Mouse (Mus musculus): ENCODE measurements at regions not wholly inside any gene's neighbourhood (a gene's known extent, or its start where the extent isn't known, plus 50 kb on each side); places are given as distances from the start of the nearest gene placed in this dataset.

GRCm38 (mm10) chr5:119350325-119350915 lies 320.0 kb upstream of the Tbx3 start:
- DNase-seq (ENCODE audit: low spot score in 2 of 2) = no peak

DNA sequence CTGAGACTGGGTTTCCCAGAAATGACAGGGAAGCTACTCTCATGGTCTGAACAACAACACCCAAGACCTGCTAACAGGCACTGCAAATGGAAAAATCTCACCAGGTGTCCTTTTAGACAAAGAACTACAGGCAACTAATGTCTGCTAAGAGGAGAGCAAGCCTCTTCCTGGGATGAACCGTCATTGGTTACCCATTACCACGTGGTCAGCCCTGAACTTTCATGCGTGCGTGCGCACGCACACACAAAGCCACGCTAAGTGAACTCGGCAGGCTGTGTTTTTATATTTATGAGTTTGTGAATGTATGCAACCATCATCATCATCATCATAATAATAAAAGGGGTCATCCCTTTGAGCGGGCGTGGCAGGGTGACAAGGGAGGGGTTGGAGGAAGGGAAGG lies 315.0 kb upstream of the Tbx3 start:
- no peak for DNase-seq (ENCODE audit: low spot score in 2 of 2)

GRCm38 (mm10) chr5:119356051-119356450 lies 314.4 kb upstream of the Tbx3 start:
- DNase-seq (ENCODE audit: low spot score in 2 of 2) = no peak

DNA sequence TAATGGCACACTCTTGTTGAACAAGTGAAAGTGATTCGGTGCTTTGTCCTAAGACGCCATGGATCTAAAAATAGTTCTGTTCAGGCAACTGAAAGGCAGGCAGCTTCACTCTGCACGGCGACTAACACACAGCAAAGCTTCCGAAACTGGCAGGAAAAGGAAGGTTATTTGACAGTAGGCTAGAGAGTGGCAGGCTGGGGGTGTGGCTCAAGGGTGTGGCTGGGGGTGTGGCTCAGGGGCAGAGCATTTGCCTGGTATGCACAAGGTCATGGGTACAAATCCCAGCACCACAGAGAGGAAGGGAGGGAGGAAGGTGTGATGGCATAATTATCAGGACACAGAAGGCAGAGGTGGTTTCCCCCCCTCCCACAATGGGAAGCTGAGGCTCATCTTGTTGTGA lies 310.8 kb upstream of the Tbx3 start:
- peak in 1 of 2 experiments; percentile 23 for DNase-seq (ENCODE audit: low spot score in 2 of 2)

GRCm38 (mm10) chr5:119360351-119360750 lies 310.1 kb upstream of the Tbx3 start:
- no peak for DNase-seq (ENCODE audit: low spot score in 2 of 2)

- no peak for DNase-seq (ENCODE audit: low spot score in 2 of 2)
Observed at GRCm38 (mm10) chr5:119361406-119362044, 308.9 kb upstream of the Tbx3 start.

DNA sequence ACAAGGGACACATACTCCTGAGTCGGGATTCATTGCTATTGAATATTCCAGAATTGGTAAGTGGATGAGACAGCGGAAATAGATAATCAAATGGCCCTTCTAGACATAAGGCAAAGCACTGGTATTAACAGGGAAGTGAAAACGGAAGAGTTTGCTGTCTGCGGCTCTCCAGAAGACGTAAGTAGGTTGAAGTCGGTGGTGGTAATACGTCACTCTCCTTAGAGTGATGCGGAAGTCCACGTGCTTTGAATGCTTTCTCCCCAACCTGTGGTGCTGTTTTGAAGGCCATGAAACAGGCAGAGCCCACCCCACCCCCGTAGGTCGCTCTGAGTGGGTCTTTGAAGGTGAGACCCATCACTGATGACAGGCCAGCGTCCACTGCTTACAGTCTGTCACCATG lies 308.0 kb upstream of the Tbx3 start:
- DNase-seq (ENCODE audit: low spot score in 2 of 2) = peak; percentile 31 to 37

DNA sequence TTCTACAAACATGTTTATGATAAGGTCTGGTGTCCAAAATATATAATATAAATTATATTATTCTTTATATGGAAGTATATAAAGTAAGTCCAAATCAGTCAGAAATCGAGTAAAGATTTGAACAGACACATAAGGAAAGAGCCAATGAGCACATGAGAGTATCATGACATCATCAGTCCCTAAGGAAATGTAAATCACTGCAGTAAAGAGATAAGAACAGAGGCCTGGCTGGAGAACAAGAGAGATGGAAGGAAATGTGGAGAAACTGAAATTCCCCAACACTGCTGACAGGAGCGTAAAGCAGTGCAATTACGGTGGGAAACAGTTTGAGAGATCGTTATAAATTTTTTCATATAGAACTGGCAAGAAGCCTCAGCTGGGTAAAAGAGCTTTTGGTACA lies 306.2 kb upstream of the Tbx3 start:
- DNase-seq (ENCODE audit: low spot score in 2 of 2) = no peak

DNA sequence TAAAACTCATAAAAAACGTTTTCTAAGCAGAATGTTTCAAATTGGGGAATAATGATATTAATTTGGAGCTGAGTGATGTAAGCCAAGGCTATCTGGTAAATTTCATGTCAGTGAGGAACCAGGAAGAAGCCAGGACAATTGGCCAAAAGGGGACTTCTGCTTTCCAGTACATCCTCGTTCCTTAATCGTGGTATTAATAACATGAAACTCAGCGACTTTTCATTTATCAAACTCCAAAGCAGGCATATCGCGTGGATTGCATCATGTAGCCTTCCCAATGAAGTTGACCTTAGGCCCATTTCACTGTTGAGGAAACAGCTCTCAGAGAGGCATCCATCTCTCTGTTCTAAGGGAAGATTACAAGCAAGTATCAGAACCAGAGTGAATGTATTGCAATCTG lies 305.3 kb upstream of the Tbx3 start:
- DNase-seq (ENCODE audit: low spot score in 2 of 2) = no peak

DNA sequence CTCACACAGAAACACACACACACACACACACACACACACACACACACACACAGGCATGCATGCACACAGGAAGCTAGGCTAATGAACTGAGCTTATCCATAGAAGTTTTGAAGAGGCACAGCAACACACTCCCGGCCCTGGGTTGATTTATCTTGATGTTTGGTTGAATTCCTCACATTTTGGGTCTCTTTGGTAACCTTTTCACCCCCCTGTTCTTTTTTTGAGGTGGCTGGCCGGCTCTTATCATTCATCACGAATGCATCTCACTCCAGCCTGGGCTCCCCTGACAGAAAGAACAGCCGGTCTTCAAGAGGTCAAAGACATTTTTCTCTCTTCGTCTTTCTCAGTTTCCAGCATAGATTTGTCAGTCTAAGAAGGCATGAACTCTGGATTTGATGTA lies 304.2 kb upstream of the Tbx3 start:
- no peak for DNase-seq (ENCODE audit: low spot score in 2 of 2)

GRCm38 (mm10) chr5:119370481-119370880 lies 300.0 kb upstream of the Tbx3 start:
- no peak for DNase-seq (ENCODE audit: low spot score in 2 of 2)

DNA sequence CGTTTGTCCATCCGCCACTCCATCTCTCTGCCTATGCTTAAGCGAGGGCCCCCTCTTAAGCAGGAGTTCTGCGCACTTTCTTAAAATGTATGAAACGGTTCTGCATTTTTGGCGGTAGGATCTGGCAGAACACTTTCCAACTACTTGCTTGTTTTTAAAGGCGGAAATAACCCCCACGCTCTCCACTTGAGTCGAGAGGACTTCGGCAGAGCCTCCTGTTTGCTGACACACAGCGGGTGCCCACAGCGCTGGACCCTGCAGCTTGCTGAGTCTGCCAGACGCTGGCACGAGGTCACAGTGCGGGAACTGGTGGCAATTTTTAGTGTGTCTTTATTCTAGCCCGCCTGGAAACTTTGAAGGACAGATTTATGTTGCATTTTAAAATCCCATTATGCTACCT lies 299.5 kb upstream of the Tbx3 start:
- DNase-seq (ENCODE audit: low spot score in 2 of 2) = no peak

DNA sequence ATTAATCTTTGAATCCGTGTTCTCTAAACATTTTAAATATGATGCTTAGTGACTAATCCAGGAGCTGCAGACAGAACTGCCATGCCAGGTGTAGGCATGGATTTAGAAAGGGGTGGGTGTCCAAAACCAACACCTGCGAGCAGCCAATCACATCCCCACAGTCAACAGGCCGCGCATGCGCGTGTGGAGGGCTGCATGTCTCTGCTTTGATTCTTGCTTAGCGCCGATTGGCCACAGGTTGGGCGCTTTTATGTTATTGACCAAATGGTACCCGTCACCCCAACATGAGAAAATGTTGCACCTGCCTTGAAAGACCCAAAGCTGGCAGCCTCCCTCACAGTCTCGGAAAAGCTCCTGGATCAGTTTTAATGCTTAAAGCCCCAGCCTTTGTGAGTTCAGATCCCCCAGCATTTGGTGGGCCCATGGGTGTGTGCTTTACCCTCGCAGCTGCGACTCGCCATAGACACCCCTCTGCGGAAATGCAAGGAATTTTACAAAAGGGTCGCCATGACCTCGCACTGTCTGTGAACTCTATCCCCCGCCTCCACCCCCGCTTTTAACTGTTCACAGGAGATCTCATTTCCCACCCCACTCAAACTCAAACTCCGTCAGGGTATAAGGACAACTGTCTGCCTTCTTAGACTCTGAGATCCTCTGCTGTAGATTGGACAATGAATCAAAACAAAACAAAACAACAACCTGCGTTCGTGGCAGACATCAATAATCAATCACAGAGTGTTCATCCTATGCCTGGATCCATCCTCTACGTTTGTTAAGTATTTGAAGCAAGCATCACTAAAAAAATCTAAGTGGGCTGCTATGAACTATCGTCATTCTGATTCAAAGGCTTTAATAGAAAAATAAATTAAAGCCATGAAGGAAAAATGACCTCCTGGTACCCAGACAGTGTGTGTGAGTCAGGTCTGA lies 296.4 kb upstream of the Tbx3 start:
- DNase-seq (ENCODE audit: low spot score in 2 of 2) = no peak

DNA sequence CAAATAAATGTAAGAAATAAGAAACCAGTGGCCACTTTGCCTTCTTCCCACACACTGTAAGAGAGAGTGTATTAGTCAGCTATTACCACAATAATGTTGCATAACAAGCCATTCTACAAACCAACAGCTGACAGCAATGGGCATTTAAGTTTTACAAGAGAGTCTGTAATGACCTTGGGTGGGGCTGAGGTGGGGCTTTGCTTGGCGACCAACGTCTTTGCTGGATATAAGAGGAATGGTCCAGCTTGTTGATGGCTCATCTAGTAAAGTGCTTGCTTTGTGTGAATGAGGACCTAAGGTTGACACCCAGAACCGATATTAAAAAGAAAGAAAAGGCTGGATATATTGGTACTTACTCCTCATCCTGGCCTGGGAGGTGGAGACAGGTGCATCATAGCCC lies 295.6 kb upstream of the Tbx3 start:
- no peak for DNase-seq (ENCODE audit: low spot score in 2 of 2)

GRCm38 (mm10) chr5:119378261-119378660 lies 292.2 kb upstream of the Tbx3 start:
- DNase-seq (ENCODE audit: low spot score in 2 of 2) = no peak

DNA sequence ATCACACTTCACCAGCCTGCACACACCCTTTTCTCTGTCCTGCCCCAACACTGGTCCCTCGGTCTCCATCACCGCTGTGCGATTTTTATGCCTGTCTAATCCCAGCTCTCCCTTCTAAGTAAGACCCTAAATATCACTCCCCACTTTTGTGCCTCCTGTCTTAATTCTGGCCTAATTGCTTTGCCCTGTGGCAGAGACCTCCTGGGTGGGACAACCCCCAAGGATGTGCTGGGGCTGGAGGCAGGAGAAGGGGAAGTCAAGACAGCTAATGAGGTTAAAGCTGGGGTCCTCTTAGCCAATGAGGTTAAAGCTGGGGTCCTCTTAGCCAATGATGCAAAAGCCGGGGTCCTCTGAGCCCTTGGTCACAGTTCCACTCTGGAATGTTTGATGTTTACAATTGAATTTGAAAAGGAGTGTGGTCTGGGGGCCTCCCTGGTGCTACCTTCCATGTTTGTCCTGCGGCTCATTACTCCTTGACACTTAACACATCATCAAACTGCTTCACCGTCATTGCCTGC lies 290.5 kb upstream of the Tbx3 start:
- DNase-seq (ENCODE audit: low spot score in 2 of 2) = no peak

DNA sequence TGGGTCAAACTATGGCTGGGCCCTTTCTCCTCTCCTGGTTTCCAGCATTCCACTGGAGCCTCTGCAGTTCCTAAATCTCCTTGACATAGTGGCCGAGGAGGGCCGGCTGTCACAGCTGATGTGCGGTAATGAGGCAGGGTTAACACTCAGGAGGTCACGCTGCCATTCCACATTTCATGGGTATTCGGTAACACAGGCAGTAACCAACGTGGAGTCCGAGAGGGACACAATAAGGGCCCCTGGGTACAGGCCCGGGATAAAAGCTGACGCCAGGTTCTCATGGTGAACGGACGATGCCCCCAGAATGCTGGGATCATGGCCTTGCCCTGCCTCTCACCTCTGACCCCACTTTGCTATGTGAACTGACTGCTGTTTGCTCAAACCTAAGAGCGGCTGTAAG lies 289.0 kb upstream of the Tbx3 start:
- DNase-seq (ENCODE audit: low spot score in 2 of 2) = no peak

DNA sequence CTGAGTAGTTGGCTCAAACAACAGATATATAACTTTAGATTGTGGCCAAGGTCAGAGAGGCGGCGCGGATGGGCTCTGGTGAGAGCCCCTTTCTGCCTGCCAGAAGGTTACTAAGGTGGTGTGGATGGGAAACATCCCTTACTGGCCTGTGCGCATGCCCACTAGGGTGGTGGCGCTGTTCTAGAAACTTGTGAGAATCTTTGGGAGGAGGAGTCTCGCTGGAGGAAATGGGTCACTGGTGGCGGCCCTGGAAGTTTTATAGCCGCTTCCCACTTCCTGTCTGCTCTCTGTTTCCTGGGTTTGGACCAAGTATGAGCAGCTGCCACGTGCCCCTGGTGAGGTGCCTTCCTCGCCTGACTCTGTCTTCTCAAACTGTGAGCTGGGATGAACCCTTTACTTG lies 285.0 kb upstream of the Tbx3 start:
- no peak for DNase-seq (ENCODE audit: low spot score in 2 of 2)

- DNase-seq (ENCODE audit: low spot score in 2 of 2) = no peak
Observed at GRCm38 (mm10) chr5:119386821-119387220, 283.6 kb upstream of the Tbx3 start.

DNA sequence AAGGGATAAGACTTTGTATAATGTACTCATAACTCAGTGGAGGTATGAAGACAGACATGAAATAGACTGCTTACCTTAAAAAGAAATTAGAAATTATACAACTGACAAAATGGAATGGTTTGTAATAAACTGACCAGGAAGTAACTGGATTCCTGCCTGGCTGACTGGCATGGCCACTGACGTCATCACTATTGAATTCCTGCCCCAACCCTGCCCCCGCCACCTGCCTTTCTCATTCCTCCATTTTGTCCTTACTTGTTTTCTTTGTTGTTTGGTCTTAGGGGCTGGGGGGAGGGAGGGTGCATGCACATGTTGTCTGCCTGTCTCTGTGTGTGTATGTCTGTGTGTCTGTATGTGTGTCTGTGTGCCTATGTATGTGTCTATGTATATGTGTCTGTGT lies 283.2 kb upstream of the Tbx3 start:
- no peak for DNase-seq (ENCODE audit: low spot score in 2 of 2)

DNA sequence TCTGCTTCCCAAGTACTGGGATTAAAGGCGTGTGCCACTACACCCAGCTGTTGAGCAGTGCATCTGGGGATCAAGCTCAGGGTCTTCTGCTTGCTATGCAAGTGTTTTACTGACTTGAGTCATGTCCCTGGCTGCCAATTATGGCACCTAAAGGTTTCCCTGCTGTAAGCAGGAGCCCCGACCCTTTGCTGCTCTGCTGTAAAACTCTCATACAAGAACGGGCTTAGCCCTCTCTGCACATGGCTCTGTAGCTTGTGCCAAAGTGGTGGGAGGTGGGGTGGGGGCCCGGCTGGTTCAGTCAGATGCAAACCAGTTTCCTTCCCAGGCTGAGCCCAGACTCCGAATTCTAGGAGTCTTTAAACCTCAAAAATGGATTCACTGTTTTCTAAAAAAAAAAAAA lies 281.6 kb upstream of the Tbx3 start:
- DNase-seq (ENCODE audit: low spot score in 2 of 2) = no peak

GRCm38 (mm10) chr5:119389384-119389783 lies 281.1 kb upstream of the Tbx3 start:
- DNase-seq (ENCODE audit: low spot score in 2 of 2) = no peak

- DNase-seq (ENCODE audit: low spot score in 2 of 2) = no peak
Observed at GRCm38 (mm10) chr5:119389857-119390256, 280.6 kb upstream of the Tbx3 start.

Data from natural killer cell, adult 2 months (primary cell).